Mouse (Mus musculus): ENCODE data around the gene Chp2. TPM values are rescaled to one million over a fixed set of nuclear protein-coding genes. Genes with fewer than 3 reads are reported as not detected.

Gene Chp2
- polyA plus RNA-seq, 1 experiment from 2014 or later, result 1.8 TPM

Other genes with a start within 250 kb of the Chp2 start
- 21.2 and 25.0 TPM in 2 replicates for gene Cog7, start 237.8 kb upstream of the Chp2 start, polyA plus RNA-seq (2015; fragmentation: Nextera tagmentation; extraction: Ambion mirVana)
- 87.9 and 107 TPM in 2 replicates for gene Gga2, start 198.3 kb upstream of the Chp2 start, polyA plus RNA-seq (2015; fragmentation: Nextera tagmentation; extraction: Ambion mirVana)
- gene Ubfd1, start 152.3 kb upstream of the Chp2 start, polyA plus RNA-seq (2015; fragmentation: Nextera tagmentation; extraction: Ambion mirVana), result 60.2 and 63.2 TPM in 2 replicates
- 17.5 and 18.4 TPM in 2 replicates for gene Ears2, start 152.2 kb upstream of the Chp2 start, polyA plus RNA-seq (2015; fragmentation: Nextera tagmentation; extraction: Ambion mirVana)
- gene Ndufab1, start 117.6 kb upstream of the Chp2 start, polyA plus RNA-seq (2015; fragmentation: Nextera tagmentation; extraction: Ambion mirVana), result 708 and 737 TPM in 2 replicates
- gene Palb2, start 86.5 kb upstream of the Chp2 start, polyA plus RNA-seq (2015; fragmentation: Nextera tagmentation; extraction: Ambion mirVana), result 13.8 and 14.7 TPM in 2 replicates
- 115 and 118 TPM in 2 replicates for gene Dctn5, start 86.5 kb upstream of the Chp2 start, polyA plus RNA-seq (2015; fragmentation: Nextera tagmentation; extraction: Ambion mirVana)
- 106 and 121 TPM in 2 replicates for gene Plk1, start 60.1 kb upstream of the Chp2 start, polyA plus RNA-seq (2015; fragmentation: Nextera tagmentation; extraction: Ambion mirVana)
- gene Ern2, start 33.3 kb upstream of the Chp2 start, polyA plus RNA-seq (2015; fragmentation: Nextera tagmentation; extraction: Ambion mirVana), result 14.5 and 18.0 TPM in 2 replicates
- gene Prkcb, start 69.3 kb downstream of the Chp2 start, polyA plus RNA-seq (2015; fragmentation: Nextera tagmentation; extraction: Ambion mirVana), result 14.3 and 17.3 TPM in 2 replicates

Measured in stomach, embryonic 15.5 days (tissue).